13 mouse cellular contexts compared by ENCODE assay signal in the genomic region with DNA sequence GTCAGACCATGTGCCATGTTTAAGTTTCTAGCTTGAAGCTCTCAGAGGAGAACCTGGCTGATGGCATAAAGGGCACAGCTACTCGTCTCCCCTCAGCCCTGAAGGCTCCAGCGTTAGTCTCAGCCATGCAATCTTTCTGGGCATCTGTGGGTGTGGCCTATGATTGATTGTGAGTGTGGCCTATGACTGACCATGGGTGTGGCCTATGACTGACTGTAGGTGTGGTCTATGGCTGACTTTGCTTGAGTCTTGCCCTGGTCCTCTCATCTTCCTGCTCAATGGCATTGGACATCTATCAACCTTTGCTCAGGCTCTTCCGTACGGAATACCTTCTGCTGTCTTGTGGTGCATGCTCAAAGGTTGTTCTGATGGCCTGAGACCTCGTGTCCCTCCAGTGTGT. TPM values are rescaled to one million over a fixed set of nuclear protein-coding genes. Genes with fewer than 3 reads are reported as not detected.
DNase-seq lines count a peak whose midpoint lies in the region; ATAC-seq and TF ChIP-seq lines count a peak whose summit lies in the region.
"Had no signal": no experiment of that assay in that cellular context is flagged by ENCODE, and none has a peak within 500 bp of the region (broad histone marks: within the 10 kb centered on the region; RNA-seq: fewer than 3 reads in every experiment).

No protein-coding gene starts in this region.

- H3K27me3 ChIP-seq in testis, adult 2 months (ENCODE audit: control insufficient read depth, insufficient read depth, low read length): no peaks in the 10 kb centered on the region
- H3K27me3 ChIP-seq in liver, postnatal 0 days (ENCODE audit: insufficient read depth, low read length): no peaks in the 10 kb centered on the region
- H3K27me3 ChIP-seq: midbrain, embryonic 12.5 days had no signal

- peaks cover 5% of the 10 kb centered on the region for H3K4me1 ChIP-seq in testis, adult 2 months (ENCODE audit: control insufficient read depth, insufficient read depth, low read length)
- no peaks in the 10 kb centered on the region for H3K4me1 ChIP-seq in liver, postnatal 0 days (ENCODE audit: insufficient read depth)

- intact Hi-C loops in left cerebral cortex, postnatal 36 days (cut with DNase I): no loop called here

- WGBS in liver, postnatal 0 days (ENCODE audit: insufficient replicate concordance): 37% methylated on average over 5 of the region's 5 CpGs

- DNase-seq in adrenal gland, adult (ENCODE audit: inconsistent age in 2 of 2, low spot score in 1 of 2): peak; percentile 38 to 64
- no peak for DNase-seq in adrenal gland, adult 18-20 months (ENCODE audit: low spot score in 2 of 2)
- no peak for DNase-seq in testis, postnatal 14 days (ENCODE audit: low spot score)
- peak; percentile 67 for DNase-seq in liver, postnatal 0 days
- DNase-seq in left cerebral cortex, postnatal 36 days (ENCODE audit: low spot score in 2 of 2): no peak
- DNase-seq in thymus, postnatal 4 days: no peak
- no peak for DNase-seq in urinary bladder, adult 18-20 months (ENCODE audit: low spot score in 2 of 2)
- DNase-seq: layer of hippocampus, adult 9-11 months; right cerebral cortex, adult 18-20 months; thymus, postnatal 14 days had no signal

- peak overlapping the region; percentile 17; the same call in 1 of the 2 replicates for H3K27ac ChIP-seq in testis, adult 2 months (ENCODE audit: control insufficient read depth, insufficient read depth, low read depth, low read length)
- H3K27ac ChIP-seq in liver, postnatal 0 days (ENCODE audit: low read depth): no peak overlapping the region

- no peaks in the 10 kb centered on the region for H3K36me3 ChIP-seq in testis, adult 2 months (ENCODE audit: control insufficient read depth, insufficient read depth, low read length)
- H3K36me3 ChIP-seq in liver, postnatal 0 days (replicated peaks; ENCODE audit: insufficient read depth, low read length): no peaks in the 10 kb centered on the region; the same call in 1 of the 2 replicates

- no peak for TF ChIP-seq EP300 in liver, postnatal 0 days (IDR thresholded peaks at IDR 0.05; ENCODE audit: low read depth)

- H3K4me3 ChIP-seq in testis, adult 2 months (ENCODE audit: control insufficient read depth, low read depth, low read length): peak overlapping the region; percentile 39
- H3K4me3 ChIP-seq in liver, postnatal 0 days (ENCODE audit: low read depth, low read length): no peak overlapping the region
- H3K4me3 ChIP-seq: midbrain, embryonic 12.5 days had no signal

- H3K9ac ChIP-seq in liver, postnatal 0 days (replicated peaks): no peak overlapping the region
- H3K9ac ChIP-seq: midbrain, embryonic 12.5 days had no signal

- no peak for ATAC-seq in liver, postnatal 0 days

- H3K9me3 ChIP-seq in liver, postnatal 0 days (ENCODE audit: low read length): no peaks in the 10 kb centered on the region

- no peak for TF ChIP-seq CTCF in testis, adult 2 months (IDR thresholded peaks at IDR 0.05; ENCODE audit: control insufficient read depth, insufficient read depth, insufficient replicate concordance, low read depth, low read length)
- TF ChIP-seq CTCF in liver, postnatal 0 days (IDR thresholded peaks at IDR 0.05; ENCODE audit: low read depth): no peak

- peak; percentile 39; the same call in 1 of the 2 replicates for TF ChIP-seq POLR2A in testis, adult 2 months (IDR thresholded peaks at IDR 0.05; ENCODE audit: control insufficient read depth, low read depth, low read length)

- no peak overlapping the region for H3K4me2 ChIP-seq in liver, postnatal 0 days (ENCODE audit: low read depth, low read length)
- H3K4me2 ChIP-seq: midbrain, embryonic 12.5 days had no signal

RNA-seq across cellular contexts. Expression of a gene that starts 4.8 kb away (rescaled TPM):
- 10 to 100 TPM; 70.9 to 89.3 TPM for total RNA-seq in adrenal gland, adult 18-20 months (2021)
- 8.1 and 8.8 TPM in 2 replicates for polyA plus RNA-seq in testis, adult 2 months (2012; rRNA removed)
- 3.5 and 4.3 TPM in 2 replicates for polyA plus RNA-seq in liver, postnatal 0 days (2015; fragmentation: Nextera tagmentation; extraction: Ambion mirVana)
- total RNA-seq in left cerebral cortex, postnatal 36 days (2021): 10 to 100 TPM; 21.8 to 22.0 TPM

RNA-seq across cellular contexts. Expression of a gene that starts 5.0 kb away (rescaled TPM):
- not detected for total RNA-seq in adrenal gland, adult 18-20 months (2021)
- 758 and 764 TPM in 2 replicates for polyA plus RNA-seq in testis, adult 2 months (2012; rRNA removed)
- polyA plus RNA-seq in liver, postnatal 0 days (2015; fragmentation: Nextera tagmentation; extraction: Ambion mirVana): 0.70 and 0.71 TPM in 2 replicates
- total RNA-seq in left cerebral cortex, postnatal 36 days (2021): not detected
- total RNA-seq: heart, adult 8-10 months had no signal

RNA-seq across cellular contexts. Expression of a gene that starts 19.6 kb away (rescaled TPM):
- 100 to 1,000 TPM; 299 to 421 TPM for total RNA-seq in adrenal gland, adult 18-20 months (2021)
- 80.7 and 85.0 TPM in 2 replicates for polyA plus RNA-seq in testis, adult 2 months (2012; rRNA removed)
- 56.0 and 57.7 TPM in 2 replicates for polyA plus RNA-seq in liver, postnatal 0 days (2015; fragmentation: Nextera tagmentation; extraction: Ambion mirVana)
- 1 to 10 TPM; 2.9 to 4.1 TPM for total RNA-seq in left cerebral cortex, postnatal 36 days (2021)

RNA-seq across cellular contexts. Expression of a gene that starts 22.3 kb away (rescaled TPM):
- total RNA-seq in adrenal gland, adult 18-20 months (2021): 10 to 100 TPM; 17.7 to 21.1 TPM
- polyA plus RNA-seq in testis, adult 2 months (2012; rRNA removed): 19.7 and 26.2 TPM in 2 replicates
- 0.64 and 1.2 TPM in 2 replicates for polyA plus RNA-seq in liver, postnatal 0 days (2015; fragmentation: Nextera tagmentation; extraction: Ambion mirVana)
- 1 to 10 TPM; 2.3 to 2.9 TPM for total RNA-seq in left cerebral cortex, postnatal 36 days (2021)

RNA-seq across cellular contexts. Expression of a gene that starts 23.4 kb away (rescaled TPM):
- total RNA-seq in adrenal gland, adult 18-20 months (2021): under 1 TPM; 0.66 to 0.67 TPM
- polyA plus RNA-seq in testis, adult 2 months (2012; rRNA removed): 21.1 and 22.3 TPM in 2 replicates
- 0.02 and 0.05 TPM in 2 replicates for polyA plus RNA-seq in liver, postnatal 0 days (2015; fragmentation: Nextera tagmentation; extraction: Ambion mirVana)
- total RNA-seq in left cerebral cortex, postnatal 36 days (2021): 10 to 100 TPM; 10.2 to 12.3 TPM

Comparison
In these comparisons a context has a peak if more than half of its experiments do, and no peak if none do; other contexts are left out.
1. DNase-seq: peak in adrenal gland, adult (2 of 2) and liver, postnatal 0 days (single experiment); none in adrenal gland, adult 18-20 months (0 of 2), testis, postnatal 14 days (single experiment), left cerebral cortex, postnatal 36 days (0 of 2), thymus, postnatal 4 days (single experiment) and urinary bladder, adult 18-20 months (0 of 2).
2. RNA of a gene that starts 19.6 kb away (total RNA-seq): 299 to 421 TPM in adrenal gland, adult 18-20 months; 2.9 to 4.1 TPM in left cerebral cortex, postnatal 36 days; every median in the first group is over 10 times any median in the second.